Mouse (Mus musculus): ENCODE measurements around the gene Srebf2.

DNA sequence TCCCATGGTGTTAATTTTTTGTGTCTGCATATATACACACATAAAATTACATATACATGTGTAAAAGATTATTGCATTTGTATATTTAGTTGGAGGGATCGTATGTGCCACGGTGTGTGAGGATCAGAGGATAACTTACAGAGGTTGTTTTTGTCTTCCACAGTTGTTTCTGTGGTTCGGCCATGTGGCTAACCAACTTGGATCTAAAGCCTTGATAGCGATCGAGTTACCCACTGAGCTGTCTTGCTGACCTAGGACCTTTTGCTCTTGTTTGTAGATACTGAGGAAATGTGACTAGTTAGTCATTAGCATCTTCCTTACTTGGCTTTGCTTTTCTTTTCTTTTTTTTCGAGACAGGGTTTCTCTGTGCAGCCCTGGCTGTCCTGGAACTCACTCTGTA, 9.3 kb downstream of the Srebf2 start:
- TF ChIP-seq POLR2A (IDR thresholded peaks at IDR 0.05; ENCODE audit: insufficient read depth, low read depth, low read length) (no peak), CTCF (IDR thresholded peaks at IDR 0.05) (no peak), EP300 (IDR thresholded peaks at IDR 0.05; ENCODE audit: insufficient read depth, low read depth, low read length) (no peak)
